Mouse (Mus musculus): ENCODE data around the gene Sv2a.

DNA sequence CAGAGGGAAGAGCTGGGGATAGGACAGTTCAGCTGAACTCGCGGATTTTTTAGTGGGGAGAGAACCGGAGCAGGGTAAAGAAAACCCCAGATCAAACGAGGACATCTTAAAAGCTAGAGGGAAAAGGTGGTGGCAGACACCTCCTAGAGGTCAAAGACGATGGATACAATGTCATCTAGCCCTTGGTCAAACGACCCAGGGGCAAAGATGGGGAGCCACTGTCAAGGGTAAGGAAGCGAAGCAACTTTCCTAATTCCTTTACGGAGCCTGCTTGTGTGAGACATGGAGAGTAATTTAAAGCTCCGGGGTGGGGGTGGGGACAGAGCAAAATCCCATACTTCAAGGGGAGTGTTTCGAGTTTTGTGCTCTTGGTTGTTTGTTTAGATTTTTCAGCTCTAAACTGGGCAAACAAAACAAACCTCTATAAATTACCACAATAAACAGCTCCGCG is 38.3 kb downstream of the Sv2a start:
- TF ChIP-seq CTCF (IDR thresholded peaks at IDR 0.05; ENCODE audit: borderline replicate concordance, insufficient read depth, low read depth, low read length): peak; percentile 44; the same call in 1 of the 2 replicates
- TF ChIP-seq POLR2A (IDR thresholded peaks at IDR 0.05; ENCODE audit: borderline replicate concordance, insufficient read depth, low read length): no peak
